Mouse (Mus musculus) liver (tissue): ENCODE results near the gene Tent5c.

Experiments used
- DNase-seq: peaks from one replicate; pipeline ENCODE4 v3.0.0-alpha.2; 2020; ENCODE audit warnings: mixed read lengths

Gene Tent5c

GRCm38 (mm10) chr3:100485390-100486132 is 3.6 kb downstream of the Tent5c start:
- DNase-seq: peak; percentile 75

GRCm38 (mm10) chr3:100482971-100483610 is 6.0 kb downstream of the Tent5c start:
- DNase-seq: peak; percentile 82

- peak; percentile 86 for DNase-seq
Observed at GRCm38 (mm10) chr3:100482324-100482911, 6.7 kb downstream of the Tent5c start.

- no peak for DNase-seq
Observed at GRCm38 (mm10) chr3:100480251-100481005, 8.7 kb downstream of the Tent5c start.

GRCm38 (mm10) chr3:100474950-100475472 is 14.1 kb downstream of the Tent5c start:
- no peak for DNase-seq

GRCm38 (mm10) chr3:100474536-100474935 is 14.6 kb downstream of the Tent5c start:
- DNase-seq: no peak

GRCm38 (mm10) chr3:100473146-100473545 is 16.0 kb downstream of the Tent5c start:
- no peak for DNase-seq

- no peak for DNase-seq
Observed at GRCm38 (mm10) chr3:100470902-100471301, 18.2 kb downstream of the Tent5c start.

- no peak for DNase-seq
Observed at GRCm38 (mm10) chr3:100470101-100470500, 19.0 kb downstream of the Tent5c start.

GRCm38 (mm10) chr3:100466551-100466950 is 22.6 kb downstream of the Tent5c start:
- DNase-seq: no peak

GRCm38 (mm10) chr3:100464596-100464995 is 24.5 kb downstream of the Tent5c start:
- no peak for DNase-seq

GRCm38 (mm10) chr3:100463959-100464265 is 25.2 kb downstream of the Tent5c start:
- DNase-seq: no peak

GRCm38 (mm10) chr3:100463160-100463958 is 25.8 kb downstream of the Tent5c start:
- no peak for DNase-seq

- no peak for DNase-seq
Observed at GRCm38 (mm10) chr3:100462235-100463083, 26.7 kb downstream of the Tent5c start.

GRCm38 (mm10) chr3:100460510-100460909 is 28.6 kb downstream of the Tent5c start:
- DNase-seq: no peak

- no peak for DNase-seq
Observed at GRCm38 (mm10) chr3:100443798-100444500, 45.2 kb downstream of the Tent5c start.

GRCm38 (mm10) chr3:100442499-100442898 is 46.6 kb downstream of the Tent5c start:
- DNase-seq: no peak

GRCm38 (mm10) chr3:100440754-100441153 is 48.4 kb downstream of the Tent5c start:
- DNase-seq: peak; percentile 38

- peak; percentile 55 for DNase-seq
Observed at GRCm38 (mm10) chr3:100440009-100440408, 49.1 kb downstream of the Tent5c start.

GRCm38 (mm10) chr3:100439088-100439487 is 50.0 kb downstream of the Tent5c start:
- DNase-seq: peak; percentile 30
